Mouse (Mus musculus) T-helper 2 cell (primary cell): ENCODE results near the gene Ppargc1a.

ENCODE experiments used
- in situ Hi-C: fragments of 300-600 bp; cut with MboI, MseI; formaldehyde crosslinking; loops from one replicate; pipeline ENCODE4 v1.15.1; 2025; ENCODE audit warnings: high pct_unique_total_duplicates

Ppargc1a gene

DNA sequence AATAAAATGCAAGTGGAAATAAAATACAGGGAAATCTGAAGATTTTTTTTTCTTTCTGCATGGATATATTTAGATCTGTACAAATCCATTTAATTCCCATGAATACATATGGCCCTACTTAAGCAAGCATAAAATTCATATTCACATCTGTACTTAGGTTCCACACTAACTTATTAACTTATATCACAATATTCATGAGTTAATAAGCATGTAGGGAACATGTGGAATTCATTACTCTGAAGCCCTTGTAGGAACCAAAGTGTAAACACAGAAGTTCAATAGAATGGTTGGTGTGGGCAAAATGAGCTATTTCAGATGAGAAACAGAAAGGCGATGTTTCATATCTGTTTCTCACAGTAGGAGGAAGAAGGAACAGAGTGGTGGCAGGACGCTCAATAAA is 62.9 kb downstream of the Ppargc1a start:
- in situ Hi-C loops: no loop called here

DNA sequence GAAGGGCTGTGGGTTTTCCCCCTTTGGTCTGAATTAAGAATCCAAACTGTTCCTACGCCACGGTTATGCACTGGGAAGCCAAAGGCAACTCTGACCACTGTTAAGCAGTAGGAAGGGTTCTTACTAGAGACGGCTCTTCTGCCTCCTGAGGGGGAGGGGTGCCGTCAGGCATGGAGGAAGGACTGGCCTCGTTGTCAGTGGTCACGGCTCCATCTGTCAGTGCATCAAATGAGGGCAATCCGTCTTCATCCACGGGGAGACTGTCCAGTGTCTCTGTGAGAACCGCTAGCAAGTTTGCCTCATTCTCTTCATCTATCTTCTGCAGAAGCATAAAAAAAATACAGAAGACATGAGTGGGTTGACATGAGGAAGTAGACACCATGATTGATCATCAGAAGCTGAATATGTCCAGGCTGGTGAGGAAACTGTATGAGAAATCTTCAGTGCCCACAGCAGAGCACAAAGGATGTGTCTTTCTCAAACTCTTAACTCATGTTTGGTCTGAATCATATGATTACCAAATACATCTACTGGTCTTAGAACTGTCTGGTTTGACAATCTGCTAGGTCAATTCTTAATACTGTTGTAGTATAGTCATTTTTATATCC is 69.5 kb downstream of the Ppargc1a start:
- in situ Hi-C loops: no loop called here

DNA sequence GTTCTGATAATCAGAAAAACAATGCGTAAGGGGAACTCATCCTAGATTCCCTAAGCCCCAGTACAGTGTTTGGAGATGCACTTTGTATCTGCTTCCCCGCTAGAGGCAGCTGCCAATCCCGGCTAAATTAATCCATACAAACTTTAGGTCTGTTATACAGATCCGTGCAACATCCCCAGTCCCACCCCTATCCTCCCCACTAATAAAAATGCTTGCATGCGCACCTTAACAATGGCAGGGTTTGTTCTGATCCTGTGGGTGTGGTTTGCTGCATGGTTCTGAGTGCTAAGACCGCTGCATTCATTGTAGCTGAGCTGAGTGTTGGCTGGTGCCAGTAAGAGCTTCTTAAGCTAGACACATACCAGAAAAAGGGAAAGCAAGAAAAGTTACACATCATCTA is 72.1 kb downstream of the Ppargc1a start:
- in situ Hi-C loops: no loop called here

DNA sequence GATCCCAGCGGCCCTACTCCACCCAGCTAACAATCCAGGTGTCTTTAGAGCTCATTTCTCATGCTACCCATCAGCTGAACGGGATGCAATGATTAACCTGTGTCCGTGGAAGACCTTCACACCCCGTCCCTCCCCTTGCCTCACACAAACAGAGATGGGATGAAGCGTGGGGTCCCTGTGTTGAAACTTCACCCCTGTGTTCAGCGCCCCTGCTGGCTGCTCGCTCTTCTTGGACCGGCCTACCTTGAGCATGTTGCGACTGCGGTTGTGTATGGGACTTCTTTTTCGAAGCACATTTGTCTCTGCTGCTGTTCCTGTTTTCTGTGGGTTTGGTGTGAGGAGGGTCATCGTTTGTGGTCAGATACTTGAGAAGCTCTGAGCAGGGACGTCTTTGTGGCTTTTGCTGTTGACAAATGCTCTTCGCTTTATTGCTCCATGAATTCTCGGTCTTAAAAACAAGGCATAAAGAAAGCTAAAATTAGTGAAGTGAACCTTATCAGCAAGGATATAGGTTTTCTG is 73.1 kb downstream of the Ppargc1a start:
- in situ Hi-C loops: no loop called here

DNA sequence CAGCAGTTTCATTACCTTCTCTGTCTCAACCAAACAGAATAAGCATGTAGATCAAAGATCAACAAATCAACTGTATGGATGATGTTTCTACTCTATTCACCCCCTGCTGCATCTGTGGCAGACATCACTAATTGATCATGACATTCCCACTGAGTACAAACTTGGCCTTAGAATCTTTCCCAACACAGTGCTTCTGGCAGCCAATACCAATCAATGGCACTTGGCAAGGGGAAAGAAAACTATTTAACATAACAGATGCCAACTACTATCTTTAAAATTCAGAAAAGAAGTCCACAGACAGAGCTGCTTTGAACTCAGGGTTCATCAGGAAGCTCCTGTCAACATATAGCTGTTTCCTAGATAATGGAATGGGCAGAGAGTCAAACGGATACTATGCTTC is 83.8 kb downstream of the Ppargc1a start:
- in situ Hi-C loops: no loop called here

DNA sequence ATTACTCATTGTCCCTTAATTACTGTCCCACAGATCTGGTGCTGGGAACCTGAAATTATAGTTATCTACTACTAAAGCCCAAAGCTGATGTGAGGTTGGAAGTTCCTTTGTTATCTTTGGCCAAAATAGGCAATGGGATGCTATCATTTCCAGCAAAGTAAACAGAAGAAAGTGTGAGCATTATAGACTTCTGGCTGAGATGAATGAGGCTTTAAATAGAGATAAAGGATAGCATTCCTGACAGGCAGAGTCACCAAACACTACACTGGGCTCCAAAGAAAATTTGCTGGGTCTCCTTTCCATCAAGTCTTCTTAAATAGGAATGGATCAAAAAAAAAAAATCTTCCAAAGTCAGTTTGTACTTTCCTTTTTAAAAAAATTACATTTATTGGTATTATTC is 87.7 kb downstream of the Ppargc1a start:
- in situ Hi-C loops: no loop called here

DNA sequence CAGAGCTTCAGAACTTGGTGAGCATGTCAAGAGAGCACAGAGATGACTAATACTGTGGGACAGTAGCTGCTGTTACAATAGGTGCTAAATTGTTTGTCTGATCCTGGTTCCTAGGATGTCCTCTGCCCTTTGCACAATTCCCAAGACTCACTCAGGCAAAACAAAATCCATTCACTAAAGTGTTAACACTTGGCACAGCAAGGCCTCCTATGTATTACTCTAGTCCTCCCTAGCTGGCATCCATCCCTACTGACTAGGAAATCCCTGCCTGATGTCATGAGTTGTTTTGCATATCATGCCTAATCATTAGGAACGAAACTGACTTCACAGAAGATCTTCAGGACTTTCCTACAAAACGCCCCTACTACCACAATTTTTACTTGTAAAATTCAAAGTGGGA is 88.1 kb downstream of the Ppargc1a start:
- in situ Hi-C loops: no loop called here

DNA sequence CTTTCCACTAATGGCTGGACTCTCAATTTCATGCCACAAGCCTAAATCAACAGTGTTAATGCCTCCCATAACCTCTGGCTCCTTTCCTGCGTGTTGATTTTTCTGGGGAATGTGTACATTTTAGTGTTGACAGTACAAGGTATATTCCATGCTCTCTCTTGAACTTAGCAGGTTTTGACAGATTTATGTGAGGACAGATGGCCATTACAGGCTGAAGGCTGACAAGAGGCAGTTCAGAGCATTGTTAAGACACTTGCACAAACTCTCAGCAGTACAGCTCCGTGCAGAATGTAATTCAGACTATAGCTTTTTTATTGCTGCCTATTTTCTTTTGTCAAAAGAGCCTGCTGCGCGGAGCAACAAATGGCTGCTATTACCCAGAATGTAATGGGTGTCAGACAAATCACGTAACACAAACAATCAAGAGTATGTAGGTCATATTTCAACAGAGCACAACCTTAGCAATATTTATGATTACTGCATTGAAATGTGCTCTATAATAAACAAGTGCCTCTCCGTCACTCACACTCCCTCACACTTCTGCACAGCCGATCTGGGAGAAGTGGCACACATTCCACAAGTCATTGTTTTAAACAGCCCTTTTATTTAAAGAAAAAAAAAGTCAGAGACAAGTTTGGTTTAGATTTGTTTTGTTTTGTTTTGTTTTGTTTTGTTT is 89.1 kb downstream of the Ppargc1a start:
- in situ Hi-C loops: no loop called here

DNA sequence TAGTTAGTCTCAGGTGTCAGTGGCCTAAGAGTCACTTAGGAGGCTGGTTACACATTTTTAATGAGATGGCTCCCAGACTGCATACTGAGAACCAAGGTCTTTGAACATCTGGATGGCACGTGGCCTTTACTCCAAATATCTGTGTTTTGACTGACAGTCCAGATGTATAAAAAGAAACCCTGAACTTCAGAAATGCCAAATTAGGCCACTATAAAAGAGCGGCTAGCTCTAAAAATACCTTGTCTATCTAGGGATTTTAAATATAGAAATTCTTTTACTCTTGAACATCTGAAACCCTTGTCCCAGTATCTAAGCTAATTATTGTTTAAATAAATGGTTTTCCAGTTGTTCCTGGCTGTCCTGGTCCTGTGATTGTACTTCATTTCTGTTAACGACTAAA is 90.4 kb downstream of the Ppargc1a start:
- in situ Hi-C loops: no loop called here

DNA sequence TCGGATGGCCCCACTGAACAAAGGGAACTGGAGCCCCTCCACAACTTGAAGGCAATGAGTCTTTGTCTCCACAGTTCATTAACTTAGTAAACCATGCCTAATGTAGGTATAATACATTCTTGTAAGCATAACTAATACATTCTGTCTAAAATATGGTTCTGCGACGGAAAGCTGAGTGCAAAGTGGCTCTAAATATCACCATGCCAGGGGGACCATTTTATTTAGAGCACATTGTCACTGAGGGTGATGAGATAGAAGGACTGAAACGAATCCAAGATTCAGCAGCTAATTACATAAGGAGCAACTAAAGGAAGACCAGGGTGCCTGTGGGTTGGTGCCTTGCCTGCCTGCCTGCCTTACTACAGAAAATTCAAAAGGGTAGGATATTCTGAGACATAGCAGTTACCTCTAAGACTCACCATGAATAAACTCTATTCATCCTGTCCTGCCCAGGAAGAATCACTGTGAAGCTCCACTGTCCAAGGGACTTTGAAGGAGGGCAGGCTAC is 92.4 kb downstream of the Ppargc1a start:
- in situ Hi-C loops: no loop called here

DNA sequence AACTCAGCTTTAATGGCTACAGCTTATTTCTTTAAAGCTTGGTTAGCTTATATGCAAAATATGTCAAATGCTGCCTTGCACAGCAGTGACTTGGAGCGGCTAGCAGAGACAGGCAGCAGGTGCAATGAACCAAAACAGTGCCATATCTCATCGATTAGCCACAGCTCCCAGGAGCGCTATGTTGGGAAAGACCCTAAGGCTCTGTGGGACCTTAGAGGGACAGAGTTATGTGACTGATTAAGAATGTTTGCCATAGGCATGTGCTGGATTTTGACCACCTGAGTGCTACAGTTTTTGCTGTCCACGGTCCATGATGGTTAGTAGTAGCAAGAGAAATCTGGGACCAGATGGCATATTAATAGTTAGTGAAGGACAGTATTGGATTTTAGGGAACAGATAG is 95.9 kb downstream of the Ppargc1a start:
- in situ Hi-C loops: no loop called here

DNA sequence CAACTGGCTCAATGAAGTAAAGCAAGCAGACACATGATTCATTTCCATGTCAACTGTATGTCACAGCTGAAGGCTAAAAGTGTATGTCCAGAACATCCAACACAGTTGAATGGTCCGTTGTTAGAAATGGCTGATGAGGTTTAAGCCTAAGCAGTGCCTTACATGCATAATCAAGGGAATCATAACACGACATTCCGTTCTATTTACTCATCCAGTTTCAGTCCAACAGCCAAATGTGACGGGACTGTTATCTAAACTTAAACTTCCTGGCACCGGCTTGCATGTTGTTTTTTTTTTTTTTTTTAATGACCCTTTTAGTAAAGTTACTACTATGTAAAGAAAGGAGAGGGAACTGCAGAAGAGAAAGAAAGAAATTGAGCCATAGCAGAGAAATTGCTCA is 101.5 kb downstream of the Ppargc1a start:
- in situ Hi-C loops: no loop called here

DNA sequence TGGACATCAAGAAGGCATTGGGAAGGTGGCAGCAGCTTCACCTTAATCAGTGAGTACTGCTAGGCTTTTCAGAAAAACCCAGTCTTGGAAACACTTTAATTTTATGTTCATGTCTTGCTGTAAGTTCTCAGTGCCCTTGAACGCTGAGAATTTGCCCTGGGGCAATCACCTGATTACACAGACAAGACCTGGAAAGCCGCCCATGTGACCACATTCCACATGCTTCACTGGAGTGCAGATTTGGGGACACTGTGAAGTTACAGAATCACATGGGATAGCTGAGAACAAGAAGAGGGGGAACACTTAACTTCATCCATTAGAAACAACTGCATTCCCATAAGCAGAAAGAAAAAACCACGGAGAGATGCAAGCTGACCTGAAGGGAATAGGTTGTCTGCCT is 115.5 kb downstream of the Ppargc1a start:
- in situ Hi-C loops: no loop called here

DNA sequence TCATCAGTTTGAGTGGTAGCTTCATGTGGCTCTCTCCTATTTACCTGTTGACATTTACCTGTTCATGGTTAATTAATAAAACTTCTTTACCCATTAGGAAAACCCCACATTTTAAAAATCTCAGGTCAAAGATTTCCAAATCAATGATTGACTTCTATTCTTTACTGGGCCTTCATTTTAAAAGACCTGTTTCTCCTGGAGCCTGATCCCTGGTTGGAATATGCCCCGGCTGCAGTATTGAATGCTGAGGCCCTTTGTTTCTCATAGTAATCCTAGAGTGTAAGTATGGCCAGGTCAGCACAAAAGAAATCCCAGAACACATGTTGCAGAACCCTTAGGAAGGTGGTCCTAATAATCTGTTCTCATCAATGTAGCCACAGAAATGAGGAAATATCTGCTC is 119.9 kb downstream of the Ppargc1a start:
- in situ Hi-C loops: no loop called here

DNA sequence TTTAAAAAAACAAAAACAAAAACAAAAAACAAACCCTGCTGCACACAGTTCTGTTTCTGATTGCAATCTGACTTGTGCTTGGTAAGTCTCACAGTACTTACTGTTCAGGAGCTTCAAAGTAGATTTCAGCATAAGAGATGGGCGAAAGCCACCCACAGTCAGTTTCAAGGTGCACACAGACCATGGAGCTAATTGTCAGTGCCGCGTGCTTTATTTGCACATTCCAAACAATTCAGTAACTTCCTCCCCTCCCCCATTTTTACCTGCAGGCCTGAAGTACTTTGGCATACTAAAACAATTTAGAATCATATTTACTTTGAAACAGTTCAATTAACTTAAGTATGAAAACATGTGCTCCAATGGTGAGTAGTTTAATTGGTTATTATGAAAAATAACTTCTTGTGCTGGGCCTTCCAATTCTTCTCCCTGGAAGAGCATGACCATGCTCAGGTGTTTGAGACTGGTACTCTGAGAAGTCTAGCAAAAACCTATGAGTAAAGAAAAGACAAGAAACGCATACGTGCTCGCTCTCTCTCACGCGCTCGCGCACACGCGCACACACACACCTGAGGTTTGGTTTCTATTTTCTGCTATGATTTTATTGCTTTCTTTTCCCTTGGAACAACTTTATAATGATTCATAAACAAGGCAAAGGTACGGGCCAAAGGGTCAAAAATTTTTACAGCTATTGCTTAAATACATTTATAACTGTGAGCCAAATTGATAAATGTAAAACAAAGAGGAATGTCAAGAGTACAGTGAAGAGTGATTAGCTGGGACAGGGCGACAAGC is 121.0 kb downstream of the Ppargc1a start:
- in situ Hi-C loops: no loop called here

DNA sequence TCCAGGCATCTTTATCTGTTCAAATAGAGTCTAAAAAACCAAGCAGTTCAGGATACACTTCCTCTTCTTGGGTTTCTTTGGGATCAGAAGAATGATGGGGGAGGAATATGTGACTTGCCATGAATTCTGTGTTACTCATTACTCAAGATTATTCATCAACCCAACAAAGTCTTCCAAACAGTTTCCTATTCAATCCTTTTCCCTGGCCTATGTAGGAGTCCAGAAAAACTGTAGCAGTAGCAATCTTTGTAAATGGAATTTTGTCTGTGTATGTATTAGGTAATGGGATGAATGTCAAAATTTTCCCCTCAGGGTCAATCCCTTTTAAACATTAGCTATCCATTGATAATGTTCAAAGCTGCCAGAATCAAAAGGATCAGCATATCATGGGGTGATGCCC is 121.8 kb downstream of the Ppargc1a start:
- in situ Hi-C loops: no loop called here

DNA sequence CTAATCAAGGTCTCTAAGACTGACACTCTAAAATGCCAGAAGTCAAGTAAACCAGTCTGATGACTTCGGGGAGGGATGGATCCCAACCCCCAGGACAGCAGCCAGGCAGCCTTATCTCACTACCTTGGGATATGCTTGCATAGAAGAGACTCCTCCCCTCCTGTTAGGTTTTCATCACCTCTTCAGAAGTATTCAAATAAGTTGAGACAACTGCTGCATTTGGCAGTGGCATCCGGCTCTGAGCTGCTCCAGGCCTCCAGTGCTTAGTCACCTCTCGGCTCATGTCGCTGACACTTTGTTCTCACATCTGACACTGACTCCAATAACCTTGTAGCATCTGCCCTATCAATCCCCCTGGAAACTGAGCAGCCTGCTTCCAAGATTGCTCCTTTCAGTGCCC is 127.8 kb downstream of the Ppargc1a start:
- in situ Hi-C loops: no loop called here

DNA sequence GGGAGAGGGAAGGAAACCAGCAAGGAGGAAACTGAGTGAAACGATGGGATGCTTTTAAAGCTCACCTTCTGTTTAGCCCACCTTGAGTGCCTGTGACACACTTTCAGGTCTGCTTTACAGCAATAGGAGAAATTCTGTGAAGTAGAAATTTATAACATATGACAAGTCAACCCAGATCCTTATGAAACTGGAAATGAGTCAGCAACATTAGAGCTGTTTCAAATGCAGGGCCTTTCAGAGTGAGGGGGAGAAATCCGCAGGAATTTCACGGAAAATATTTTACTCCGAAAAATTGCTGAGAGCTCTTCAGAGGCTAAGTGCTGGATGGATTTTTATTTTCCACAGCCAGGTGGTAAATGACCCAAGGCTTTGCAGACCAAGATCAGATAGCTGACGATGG is 133.6 kb downstream of the Ppargc1a start:
- in situ Hi-C loops: no loop called here

DNA sequence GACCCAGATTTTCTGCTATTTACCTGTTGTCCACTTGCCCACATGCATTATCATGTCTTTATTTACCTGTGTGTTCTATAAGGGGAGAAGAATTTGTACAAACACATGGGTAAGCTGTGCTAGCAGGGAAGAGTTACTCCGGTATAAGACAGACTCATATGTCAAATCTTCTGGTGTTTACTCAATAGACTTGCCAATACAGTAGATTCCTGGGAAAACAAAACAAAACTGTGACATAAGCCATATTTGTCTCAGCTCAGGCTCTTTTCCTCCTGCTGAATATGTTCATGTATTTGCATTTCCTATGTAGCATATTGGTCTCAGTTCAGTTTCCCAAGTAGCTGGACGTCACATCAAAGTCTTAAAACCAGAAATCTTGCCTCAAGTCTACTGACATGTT is 135.0 kb downstream of the Ppargc1a start:
- in situ Hi-C loops: no loop called here

DNA sequence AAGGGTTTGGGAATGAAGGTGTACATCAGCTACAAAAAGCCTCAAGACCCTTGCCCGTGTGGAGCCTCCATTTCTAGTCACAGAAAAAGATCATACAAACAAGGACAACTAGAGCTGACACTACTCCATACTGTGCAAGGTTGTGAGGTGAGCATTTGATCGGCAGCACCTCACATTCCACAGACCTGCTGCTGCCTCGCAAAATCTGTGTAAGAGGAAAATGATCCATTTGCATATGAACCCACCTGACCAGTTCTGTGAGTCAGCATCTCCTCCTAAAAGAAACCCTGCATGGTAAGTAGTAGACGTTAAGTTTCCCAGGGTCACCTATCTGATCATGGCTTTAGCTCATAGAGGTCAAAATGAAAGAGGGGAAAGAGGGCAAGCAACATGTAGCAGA is 135.5 kb downstream of the Ppargc1a start:
- in situ Hi-C loops: no loop called here

DNA sequence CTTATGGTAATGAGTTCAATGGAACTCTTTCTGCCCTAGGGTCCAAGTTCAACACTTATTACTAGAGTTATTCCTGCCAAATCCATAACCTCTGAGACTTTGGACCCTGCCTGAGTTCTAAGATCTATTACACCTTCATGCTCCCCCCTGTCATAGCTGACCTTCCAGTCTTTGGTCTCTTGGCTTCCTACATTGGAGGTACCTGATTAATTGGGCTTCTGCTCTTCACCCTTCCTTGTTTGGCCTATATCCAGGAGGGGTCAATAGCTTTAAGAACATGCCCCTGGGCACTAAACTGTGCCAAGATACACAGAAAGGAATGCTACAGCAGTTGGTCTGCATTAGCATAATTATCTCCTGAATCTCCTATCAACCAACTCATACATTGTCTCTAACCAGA is 141.1 kb downstream of the Ppargc1a start:
- in situ Hi-C loops: no loop called here

DNA sequence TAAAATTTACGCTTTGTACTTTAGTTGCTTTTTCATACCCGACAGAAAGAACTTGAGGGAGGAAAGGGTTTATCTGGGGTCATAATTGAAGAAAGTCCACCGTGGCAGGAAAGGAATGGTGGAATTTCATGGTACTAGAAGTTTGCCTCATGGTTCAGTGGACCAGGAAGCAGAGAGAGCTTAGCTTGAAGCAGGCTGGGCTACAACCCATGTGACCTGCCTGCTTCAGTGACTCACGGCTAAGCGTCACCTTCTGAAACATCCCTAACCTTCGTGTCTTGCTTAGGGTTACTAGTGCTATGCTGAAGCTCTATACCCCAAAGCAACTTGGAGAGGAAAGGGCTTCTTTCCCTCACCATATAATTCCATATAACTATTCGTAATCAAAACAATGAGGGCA is 151.1 kb downstream of the Ppargc1a start:
- in situ Hi-C loops: no loop called here

DNA sequence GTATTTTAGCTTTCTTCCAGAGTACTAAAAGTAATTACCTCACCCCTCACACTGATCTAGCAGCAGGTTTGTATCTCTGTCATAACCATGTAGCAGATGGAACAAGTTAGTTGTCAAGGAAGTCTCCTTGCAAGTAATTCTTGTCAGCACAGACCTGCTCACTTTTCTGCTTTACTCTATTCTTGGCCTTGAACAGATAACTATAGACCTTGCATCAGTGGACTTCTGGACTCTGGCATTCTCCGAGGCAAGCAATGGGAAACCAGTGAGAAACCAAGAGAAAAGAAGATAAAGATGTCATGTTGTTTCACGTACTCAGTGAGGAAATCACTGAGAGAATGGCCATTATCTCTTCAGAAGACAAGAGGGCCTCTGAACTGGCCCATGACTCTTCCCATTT is 152.1 kb downstream of the Ppargc1a start:
- in situ Hi-C loops: no loop called here
